Mouse (Mus musculus) heart, postnatal 25 days (tissue): Measurements from ENCODE around the gene Slc1a2. TPM values are rescaled to one million over a fixed set of nuclear protein-coding genes. Genes with fewer than 3 reads are reported as not detected.

ENCODE experiments used
- DNase-seq: peaks from one replicate; pipeline ENCODE4 v3.0.0; 2022; ENCODE audit warnings: low spot score
- intact Hi-C: fragments of 180-260 bp; cut with DNase I; formaldehyde crosslinking; loops from one replicate; pipeline ENCODE4 v1.15.1; 2025
- total RNA-seq, 2 experiments: library from RNA; stranded (reverse); gene quantifications; 2 replicates each; pipeline ENCODE4 v1.2.3; 2021

The Slc1a2 gene
- total RNA-seq, 2 experiments from 2014 or later, result 0.05 to 0.06 TPM

- DNase-seq, result no peak
- intact Hi-C loops, result no loop called here
Observed at GRCm38 (mm10) chr2:102704781-102705180, 46.3 kb downstream of the Slc1a2 start.

- DNase-seq, result no peak
- intact Hi-C loops, result no loop called here
Observed at GRCm38 (mm10) chr2:102711511-102711910, 53.1 kb downstream of the Slc1a2 start.

- DNase-seq, result no peak
- intact Hi-C loops, result no loop called here
Observed at GRCm38 (mm10) chr2:102712049-102712448, 53.6 kb downstream of the Slc1a2 start.

- intact Hi-C loops, result no loop called here
- no peak for DNase-seq
Observed at GRCm38 (mm10) chr2:102712678-102713628, 54.5 kb downstream of the Slc1a2 start.

- DNase-seq, result no peak
- intact Hi-C loops, result no loop called here
Observed at GRCm38 (mm10) chr2:102714320-102714719, 55.9 kb downstream of the Slc1a2 start.

- intact Hi-C loops, result no loop called here
- DNase-seq, result no peak
Observed at GRCm38 (mm10) chr2:102715754-102716153, 57.3 kb downstream of the Slc1a2 start.

GRCm38 (mm10) chr2:102721859-102722258 is 63.4 kb downstream of the Slc1a2 start:
- intact Hi-C loops, result no loop called here
- no peak for DNase-seq

- no peak for DNase-seq
- intact Hi-C loops, result no loop called here
Observed at GRCm38 (mm10) chr2:102725054-102725453, 66.6 kb downstream of the Slc1a2 start.

GRCm38 (mm10) chr2:102730386-102730785 is 71.9 kb downstream of the Slc1a2 start:
- intact Hi-C loops, result no loop called here
- no peak for DNase-seq

- intact Hi-C loops, result no loop called here
- no peak for DNase-seq
Observed at GRCm38 (mm10) chr2:102730788-102731187, 72.3 kb downstream of the Slc1a2 start.

GRCm38 (mm10) chr2:102733128-102733527 is 74.7 kb downstream of the Slc1a2 start:
- intact Hi-C loops, result no loop called here

GRCm38 (mm10) chr2:102734055-102734454 is 75.6 kb downstream of the Slc1a2 start:
- DNase-seq, result no peak
- intact Hi-C loops, result no loop called here

More at GRCm38 (mm10) chr2:102733128-102733527, 74.7 kb downstream of the Slc1a2 start:
- no peak for DNase-seq

- intact Hi-C loops, result no loop called here
- DNase-seq, result no peak
Observed at GRCm38 (mm10) chr2:102735031-102735430, 76.6 kb downstream of the Slc1a2 start.

GRCm38 (mm10) chr2:102735811-102736210 is 77.4 kb downstream of the Slc1a2 start:
- intact Hi-C loops, result no loop called here
- DNase-seq, result no peak

GRCm38 (mm10) chr2:102736490-102736889 is 78.0 kb downstream of the Slc1a2 start:
- intact Hi-C loops, result no loop called here
- DNase-seq, result no peak

GRCm38 (mm10) chr2:102738852-102739251 is 80.4 kb downstream of the Slc1a2 start:
- no peak for DNase-seq
- intact Hi-C loops, result no loop called here

GRCm38 (mm10) chr2:102742685-102743084 is 84.2 kb downstream of the Slc1a2 start:
- no peak for DNase-seq
- intact Hi-C loops, result loop anchor here (5.0 to 10.0 kb wide), 3 partner anchors 60 to 320 kb away; no protein-coding TSS in a partner anchor

GRCm38 (mm10) chr2:102743918-102744696 is 85.6 kb downstream of the Slc1a2 start:
- intact Hi-C loops, result loop anchor here (2.0 to 10.0 kb wide), 4 partner anchors 58 to 318 kb away; no protein-coding TSS in a partner anchor
- DNase-seq, result no peak

GRCm38 (mm10) chr2:102745259-102745906 is 86.9 kb downstream of the Slc1a2 start:
- DNase-seq, result peak; percentile 38
- intact Hi-C loops, result loop anchor here (2.0 to 10.0 kb wide), 2 partner anchors 149 to 273 kb away; no protein-coding TSS in a partner anchor

- intact Hi-C loops, result loop anchor here (10.0 kb wide), 1 partner anchor 147 kb away; no protein-coding TSS in a partner anchor
- no peak for DNase-seq
Observed at GRCm38 (mm10) chr2:102747758-102748157, 89.3 kb downstream of the Slc1a2 start.
